Mouse (Mus musculus): Measurements from ENCODE around the gene Gbp3. TPM values are rescaled to one million over a fixed set of nuclear protein-coding genes. Genes with fewer than 3 reads are reported as not detected.
A peak's percentile ranks its signal among the peaks of the same experiment; 100 is the strongest.
"Not testable (repeated sequence)": the region's sequence is repeated elsewhere in the genome, so short reads cannot be mapped to it uniquely, and the experiment has no call there.

Gene Gbp3
- polyA plus RNA-seq, 1 experiment from 2014 or later, result 0.38 TPM

GRCm38 (mm10) chr3:142542776-142543175 is 17.1 kb upstream of the Gbp3 start:
- H3K4me1 ChIP-seq (ENCODE audit: control insufficient read depth, insufficient read depth, low read length); H3K4me2 ChIP-seq (ENCODE audit: low read depth, low read length); DNase-seq (ENCODE audit: low spot score); H3K9me3 ChIP-seq (replicated peaks; ENCODE audit: control insufficient read depth, low read length); H3K4me3 ChIP-seq (ENCODE audit: low read depth, low read length); H3K9ac ChIP-seq (replicated peaks; ENCODE audit: low read length); ATAC-seq (replicated peaks; ENCODE audit: insufficient number of reproducible peaks, low FRiP score, low TSS enrichment, low read depth); H3K27me3 ChIP-seq (ENCODE audit: control insufficient read depth, insufficient read depth, low read length); H3K36me3 ChIP-seq (replicated peaks; ENCODE audit: control insufficient read depth, insufficient read depth, low read depth, low read length); H3K27ac ChIP-seq (replicated peaks; ENCODE audit: low read depth, low read length): not testable (repeated sequence)
- WGBS, result 89% methylated on average over 12 of the region's 12 CpGs

- Histone ChIP-seq H3K9me3 (replicated peaks; ENCODE audit: control insufficient read depth, low read length) (no peaks in the 10 kb centered on the region), H3K4me2 (ENCODE audit: low read depth, low read length) (no peak overlapping the region), H3K36me3 (replicated peaks; ENCODE audit: control insufficient read depth, insufficient read depth, low read depth, low read length) (no peaks in the 10 kb centered on the region), H3K27me3 (ENCODE audit: control insufficient read depth, insufficient read depth, low read length) (no peaks in the 10 kb centered on the region), H3K27ac (replicated peaks; ENCODE audit: low read depth, low read length) (no peak overlapping the region), H3K4me1 (ENCODE audit: control insufficient read depth, insufficient read depth, low read length) (no peaks in the 10 kb centered on the region), H3K4me3 (ENCODE audit: low read depth, low read length) (no peak overlapping the region), H3K9ac (replicated peaks; ENCODE audit: low read length) (no peak overlapping the region)
- DNase-seq (ENCODE audit: low spot score) (no peak), ATAC-seq (replicated peaks; ENCODE audit: insufficient number of reproducible peaks, low FRiP score, low TSS enrichment, low read depth) (no peak)
- 85% methylated on average over 3 of the region's 3 CpGs for WGBS
Measured at GRCm38 (mm10) chr3:142546690-142547089, 13.1 kb upstream of the Gbp3 start.

GRCm38 (mm10) chr3:142550052-142550676 is 9.7 kb upstream of the Gbp3 start:
- Histone ChIP-seq H3K9ac (replicated peaks; ENCODE audit: low read length) (no peak overlapping the region), H3K4me1 (ENCODE audit: control insufficient read depth, insufficient read depth, low read length) (no peaks in the 10 kb centered on the region), H3K4me2 (ENCODE audit: low read depth, low read length) (no peak overlapping the region), H3K9me3 (replicated peaks; ENCODE audit: control insufficient read depth, low read length) (no peaks in the 10 kb centered on the region), H3K27me3 (ENCODE audit: control insufficient read depth, insufficient read depth, low read length) (no peaks in the 10 kb centered on the region), H3K4me3 (ENCODE audit: low read depth, low read length) (no peak overlapping the region), H3K36me3 (replicated peaks; ENCODE audit: control insufficient read depth, insufficient read depth, low read depth, low read length) (no peaks in the 10 kb centered on the region), H3K27ac (replicated peaks; ENCODE audit: low read depth, low read length) (no peak overlapping the region)
- DNase-seq (ENCODE audit: low spot score) (no peak), ATAC-seq (replicated peaks; ENCODE audit: insufficient number of reproducible peaks, low FRiP score, low TSS enrichment, low read depth) (no peak)
- WGBS, result 78% methylated on average over 3 of the region's 3 CpGs

GRCm38 (mm10) chr3:142554601-142555000 is 5.2 kb upstream of the Gbp3 start:
- Histone ChIP-seq H3K27me3 (ENCODE audit: control insufficient read depth, insufficient read depth, low read length) (no peaks in the 10 kb centered on the region), H3K27ac (replicated peaks; ENCODE audit: low read depth, low read length) (no peak overlapping the region), H3K4me3 (ENCODE audit: low read depth, low read length) (no peak overlapping the region), H3K4me1 (ENCODE audit: control insufficient read depth, insufficient read depth, low read length) (no peaks in the 10 kb centered on the region), H3K9me3 (replicated peaks; ENCODE audit: control insufficient read depth, low read length) (no peaks in the 10 kb centered on the region), H3K9ac (replicated peaks; ENCODE audit: low read length) (no peak overlapping the region), H3K4me2 (ENCODE audit: low read depth, low read length) (no peak overlapping the region), H3K36me3 (replicated peaks; ENCODE audit: control insufficient read depth, insufficient read depth, low read depth, low read length) (no peaks in the 10 kb centered on the region)
- ATAC-seq (replicated peaks; ENCODE audit: insufficient number of reproducible peaks, low FRiP score, low TSS enrichment, low read depth) (no peak), DNase-seq (ENCODE audit: low spot score) (no peak)
- WGBS, result 78% methylated on average over 1 of the region's 1 CpGs

- Histone ChIP-seq H3K4me3 (ENCODE audit: low read depth, low read length) (no peak overlapping the region), H3K9ac (replicated peaks; ENCODE audit: low read length) (no peak overlapping the region), H3K36me3 (replicated peaks; ENCODE audit: control insufficient read depth, insufficient read depth, low read depth, low read length) (no peaks in the 10 kb centered on the region), H3K4me1 (ENCODE audit: control insufficient read depth, insufficient read depth, low read length) (no peaks in the 10 kb centered on the region), H3K4me2 (ENCODE audit: low read depth, low read length) (no peak overlapping the region), H3K27me3 (ENCODE audit: control insufficient read depth, insufficient read depth, low read length) (no peaks in the 10 kb centered on the region), H3K9me3 (replicated peaks; ENCODE audit: control insufficient read depth, low read length) (no peaks in the 10 kb centered on the region), H3K27ac (replicated peaks; ENCODE audit: low read depth, low read length) (no peak overlapping the region)
- ATAC-seq (replicated peaks; ENCODE audit: insufficient number of reproducible peaks, low FRiP score, low TSS enrichment, low read depth), result no peak
- WGBS, result 90% methylated on average over 11 of the region's 11 CpGs
- DNase-seq (ENCODE audit: low spot score), result no peak
Measured at GRCm38 (mm10) chr3:142555623-142556022, 4.2 kb upstream of the Gbp3 start.

GRCm38 (mm10) chr3:142560296-142560948 is 596 bp downstream of the Gbp3 start:
- DNase-seq (ENCODE audit: low spot score) (peak; percentile 90), ATAC-seq (replicated peaks; ENCODE audit: insufficient number of reproducible peaks, low FRiP score, low TSS enrichment, low read depth) (peak; percentile 67; the same call in 1 of the 2 replicates)
- H3K9ac ChIP-seq (replicated peaks; ENCODE audit: low read length), result no peak overlapping the region; the same call in 1 of the 2 replicates
- H3K4me1 ChIP-seq (ENCODE audit: control insufficient read depth, insufficient read depth, low read length), result no peaks in the 10 kb centered on the region
- no peak overlapping the region for H3K27ac ChIP-seq (replicated peaks; ENCODE audit: low read depth, low read length)
- no peaks in the 10 kb centered on the region for H3K36me3 ChIP-seq (replicated peaks; ENCODE audit: control insufficient read depth, insufficient read depth, low read depth, low read length)
- peak overlapping the region; percentile 15; the same call in 1 of the 2 replicates for H3K4me3 ChIP-seq (ENCODE audit: low read depth, low read length)
- peak overlapping the region; percentile 38 for H3K4me2 ChIP-seq (ENCODE audit: low read depth, low read length)
- no peaks in the 10 kb centered on the region for H3K9me3 ChIP-seq (replicated peaks; ENCODE audit: control insufficient read depth, low read length)
- 16% methylated on average over 12 of the region's 12 CpGs for WGBS
- no peaks in the 10 kb centered on the region for H3K27me3 ChIP-seq (ENCODE audit: control insufficient read depth, insufficient read depth, low read length)

- Histone ChIP-seq H3K36me3 (replicated peaks; ENCODE audit: control insufficient read depth, insufficient read depth, low read depth, low read length) (no peaks in the 10 kb centered on the region), H3K9ac (replicated peaks; ENCODE audit: low read length) (no peak overlapping the region), H3K4me2 (ENCODE audit: low read depth, low read length) (no peak overlapping the region), H3K27ac (replicated peaks; ENCODE audit: low read depth, low read length) (no peak overlapping the region), H3K9me3 (replicated peaks; ENCODE audit: control insufficient read depth, low read length) (no peaks in the 10 kb centered on the region), H3K27me3 (ENCODE audit: control insufficient read depth, insufficient read depth, low read length) (no peaks in the 10 kb centered on the region), H3K4me3 (ENCODE audit: low read depth, low read length) (no peak overlapping the region), H3K4me1 (ENCODE audit: control insufficient read depth, insufficient read depth, low read length) (no peaks in the 10 kb centered on the region)
- WGBS, result 85% methylated on average over 14 of the region's 14 CpGs
- DNase-seq (ENCODE audit: low spot score) (no peak), ATAC-seq (replicated peaks; ENCODE audit: insufficient number of reproducible peaks, low FRiP score, low TSS enrichment, low read depth) (no peak)
Measured at GRCm38 (mm10) chr3:142561045-142561646, 1.3 kb downstream of the Gbp3 start.

GRCm38 (mm10) chr3:142561666-142562065 is 1.8 kb downstream of the Gbp3 start:
- no peaks in the 10 kb centered on the region for H3K27me3 ChIP-seq (ENCODE audit: control insufficient read depth, insufficient read depth, low read length)
- WGBS, result 81% methylated on average over 7 of the region's 7 CpGs
- H3K9ac ChIP-seq (replicated peaks; ENCODE audit: low read length), result no peak overlapping the region
- H3K4me2 ChIP-seq (ENCODE audit: low read depth, low read length), result no peak overlapping the region
- no peak overlapping the region for H3K27ac ChIP-seq (replicated peaks; ENCODE audit: low read depth, low read length)
- H3K4me3 ChIP-seq (ENCODE audit: low read depth, low read length), result no peak overlapping the region
- ATAC-seq (replicated peaks; ENCODE audit: insufficient number of reproducible peaks, low FRiP score, low TSS enrichment, low read depth) (no peak), DNase-seq (ENCODE audit: low spot score) (no peak)
- H3K4me1 ChIP-seq (ENCODE audit: control insufficient read depth, insufficient read depth, low read length), result no peaks in the 10 kb centered on the region
- H3K36me3 ChIP-seq (replicated peaks; ENCODE audit: control insufficient read depth, insufficient read depth, low read depth, low read length), result no peaks in the 10 kb centered on the region
- no peaks in the 10 kb centered on the region for H3K9me3 ChIP-seq (replicated peaks; ENCODE audit: control insufficient read depth, low read length)

Data from embryonic facial prominence, embryonic 11.5 days (tissue).